ENCODE assay signal across 31 mouse cellular contexts in the genomic region with DNA sequence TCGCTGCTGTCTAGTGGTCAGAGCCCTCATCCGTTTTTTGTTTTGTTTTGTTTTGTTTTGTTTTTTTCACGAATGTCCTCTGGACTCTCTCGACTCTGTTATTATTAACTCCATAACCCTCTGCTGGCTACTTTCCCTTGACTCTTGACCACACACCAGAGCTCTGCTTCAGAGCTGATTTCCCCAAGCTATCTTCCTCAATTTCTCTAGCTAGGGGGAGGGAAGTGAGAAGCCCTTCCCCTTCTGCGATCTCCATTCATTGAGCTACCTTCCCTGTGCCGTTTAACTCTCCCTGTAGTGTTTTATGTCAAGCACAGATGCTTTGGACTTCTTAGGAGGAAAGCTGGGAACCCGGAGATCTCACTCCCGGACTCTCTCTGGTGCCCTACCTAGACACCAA.
DNase-seq lines count a peak whose midpoint lies in the region; ATAC-seq and TF ChIP-seq lines count a peak whose summit lies in the region.
"Had no signal": no experiment of that assay in that cellular context is flagged by ENCODE, and none has a peak within 500 bp of the region (broad histone marks: within the 10 kb centered on the region; RNA-seq: fewer than 3 reads in every experiment).

No protein-coding gene starts in this region.

- H3K4me1 ChIP-seq in liver, adult 2 months (ENCODE audit: control insufficient read depth, insufficient read depth, low read length) = no peaks in the 10 kb centered on the region
- H3K4me1 ChIP-seq in liver, embryonic 11.5 days (replicated peaks; ENCODE audit: control insufficient read depth, insufficient read depth, low read length) = no peaks in the 10 kb centered on the region
- H3K4me1 ChIP-seq: embryonic facial prominence, embryonic 13.5 days; forebrain, embryonic 13.5 days; heart, embryonic 15.5 days had no signal

- 72% methylated on average over 8 of the region's 8 CpGs for WGBS in liver, adult 2 months
- 59% methylated on average over 8 of the region's 8 CpGs for WGBS in liver, embryonic 11.5 days

- no peaks in the 10 kb centered on the region for H3K36me3 ChIP-seq in liver, adult 2 months (ENCODE audit: control insufficient read depth, insufficient read depth, low read length)
- no peaks in the 10 kb centered on the region for H3K36me3 ChIP-seq in liver, embryonic 11.5 days (ENCODE audit: control insufficient read depth, insufficient read depth, low read length)
- H3K36me3 ChIP-seq: embryonic facial prominence, embryonic 10.5 days; embryonic facial prominence, embryonic 13.5 days; forebrain, embryonic 10.5 days; G1E; heart, embryonic 12.5 days; heart, embryonic 15.5 days had no signal

- H3K27me3 ChIP-seq in liver, adult 2 months (ENCODE audit: control insufficient read depth, insufficient read depth, low read length) = 0 out of 2 replicates have a peak, but pooled peaks cover 2% of the 10 kb centered on the region
- no peaks in the 10 kb centered on the region for H3K27me3 ChIP-seq in liver, embryonic 11.5 days (replicated peaks; ENCODE audit: control insufficient read depth, insufficient read depth, low read length)
- H3K27me3 ChIP-seq: forebrain, embryonic 13.5 days; heart, embryonic 12.5 days; heart, embryonic 15.5 days had no signal

- intact Hi-C loops in heart, postnatal 25 days (cut with DNase I) = no loop called here

- no peak for ATAC-seq in liver, embryonic 11.5 days (replicated peaks; ENCODE audit: low FRiP score)
- peak; percentile 67 for ATAC-seq in megakaryocyte, adult 5-6 weeks (ENCODE audit: poor library complexity, severe bottlenecking)
- peak; percentile 31; the same call in 1 of the 2 replicates for ATAC-seq in neutrophil, adult 5-6 weeks (ENCODE audit: extremely low read depth, insufficient number of reproducible peaks, low FRiP score, poor library complexity, severe bottlenecking)
- ATAC-seq: forebrain, embryonic 13.5 days; forebrain, embryonic 16.5 days; hindbrain, postnatal 0 days; Patski had no signal

- H3K4me2 ChIP-seq in liver, embryonic 11.5 days = no peak overlapping the region
- H3K4me2 ChIP-seq: embryonic facial prominence, embryonic 13.5 days; forebrain, embryonic 13.5 days; heart, embryonic 12.5 days; heart, embryonic 15.5 days; hindbrain, embryonic 14.5 days had no signal

- DNase-seq in heart, adult 11 months = peak; percentile 80
- DNase-seq in heart, postnatal 25 days (ENCODE audit: low spot score) = no peak
- DNase-seq in liver, adult 2 months (ENCODE audit: extremely low read depth, low read depth, low spot score) = peak; percentile 13
- no peak for DNase-seq in liver, embryonic 11.5 days (ENCODE audit: low spot score)
- DNase-seq in gastrocnemius, adult 8-10 months (ENCODE audit: low spot score in 2 of 2) = no peak
- no peak for DNase-seq in frontal cortex, postnatal 10 days (ENCODE audit: low spot score in 2 of 2)
- DNase-seq: adrenal gland, postnatal 10 days; adrenal gland, postnatal 36 days; cerebellum, adult 11 months; cerebellum, adult 2 months; cerebellum, adult 9-11 months; cerebellum, postnatal 25 days; embryo, embryonic 11 days; gastrocnemius, postnatal 10 days; gastrocnemius, postnatal 36 days; heart, postnatal 10 days; heart, postnatal 4 days had no signal

- TF ChIP-seq CTCF in liver, adult 2 months (IDR thresholded peaks at IDR 0.05; ENCODE audit: low read depth, low read length) = no peak

- no peaks in the 10 kb centered on the region for H3K9me3 ChIP-seq in liver, embryonic 11.5 days (ENCODE audit: control insufficient read depth, low read length)
- H3K9me3 ChIP-seq: embryonic facial prominence, embryonic 10.5 days; embryonic facial prominence, embryonic 13.5 days; forebrain, embryonic 10.5 days; forebrain, embryonic 13.5 days; G1E; heart, embryonic 12.5 days; heart, embryonic 15.5 days had no signal

- no peak overlapping the region for H3K9ac ChIP-seq in liver, adult 2 months (ENCODE audit: low read depth, low read length)
- H3K9ac ChIP-seq in liver, embryonic 11.5 days (ENCODE audit: low read depth, low read length) = no peak overlapping the region
- H3K9ac ChIP-seq: embryonic facial prominence, embryonic 13.5 days; forebrain, embryonic 13.5 days; heart, embryonic 12.5 days; heart, embryonic 15.5 days; hindbrain, embryonic 14.5 days had no signal

- H3K27ac ChIP-seq in liver, adult 2 months (replicated peaks; ENCODE audit: insufficient read depth, low read depth, low read length) = no peak overlapping the region
- no peak overlapping the region for H3K27ac ChIP-seq in liver, embryonic 11.5 days (ENCODE audit: low read depth, low read length)
- H3K27ac ChIP-seq: embryonic facial prominence, embryonic 10.5 days; embryonic facial prominence, embryonic 13.5 days; forebrain, embryonic 10.5 days; forebrain, embryonic 13.5 days; heart, embryonic 15.5 days; hindbrain, embryonic 14.5 days; hindbrain, postnatal 0 days had no signal

- no peak for TF ChIP-seq POLR2A in liver, adult 2 months (IDR thresholded peaks at IDR 0.05; ENCODE audit: extremely low read depth, insufficient read depth, low read length)

- H3K79me2 ChIP-seq in liver, adult 2 months (ENCODE audit: control insufficient read depth, insufficient read depth, low read length) = no peaks in the 10 kb centered on the region

- no peak overlapping the region for H3K4me3 ChIP-seq in liver, adult 2 months (ENCODE audit: insufficient read depth, low read depth, low read length)
- H3K4me3 ChIP-seq in liver, embryonic 11.5 days (ENCODE audit: low read depth, low read length) = no peak overlapping the region
- H3K4me3 ChIP-seq: embryonic facial prominence, embryonic 10.5 days; embryonic facial prominence, embryonic 13.5 days; erythroblast, embryonic 14.5 days; forebrain, embryonic 10.5 days; forebrain, embryonic 13.5 days; heart, embryonic 12.5 days; heart, embryonic 15.5 days had no signal

Comparison
In these comparisons a context has a peak if more than half of its experiments do, and no peak if none do; other contexts are left out.
1. DNase-seq: peak in heart, adult 11 months (single experiment) and liver, adult 2 months (single experiment); none in heart, postnatal 25 days (single experiment), liver, embryonic 11.5 days (single experiment), gastrocnemius, adult 8-10 months (0 of 2) and frontal cortex, postnatal 10 days (0 of 2).